Mouse (Mus musculus): Measurements from ENCODE around the gene Ntm. TPM values are rescaled to one million over a fixed set of nuclear protein-coding genes. Genes with fewer than 3 reads are reported as not detected.

The Ntm gene
- polyA plus RNA-seq, 1 experiment from 2014 or later = 134 TPM

DNA sequence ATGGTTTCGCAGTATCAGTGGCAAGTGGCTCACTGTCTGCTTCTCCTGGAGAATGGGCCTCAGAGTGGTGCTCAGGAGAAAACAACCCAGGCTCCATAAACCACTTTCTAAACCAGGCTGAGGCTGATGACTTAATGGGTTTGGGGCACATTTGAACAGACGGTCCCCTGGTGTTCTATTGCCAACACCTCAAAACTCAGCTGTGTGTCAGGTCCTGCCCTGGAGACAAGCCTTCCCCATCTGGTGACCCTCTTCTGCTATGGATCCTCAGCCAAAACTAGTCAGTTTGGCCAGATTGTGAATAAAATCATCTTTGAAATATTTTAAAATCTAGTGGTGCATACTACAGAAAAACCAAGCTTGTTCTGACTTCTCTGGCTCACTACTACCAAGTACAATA is 907.3 kb downstream of the Ntm start:
- Histone ChIP-seq H3K9ac (replicated peaks; ENCODE audit: low read depth, low read length) (no peak overlapping the region), H3K27me3 (replicated peaks; ENCODE audit: control insufficient read depth, insufficient read depth, low read length) (no peaks in the 10 kb centered on the region), H3K9me3 (ENCODE audit: control insufficient read depth, low read length) (no peaks in the 10 kb centered on the region), H3K4me1 (replicated peaks; ENCODE audit: control insufficient read depth, insufficient read depth, low read length) (no peaks in the 10 kb centered on the region), H3K36me3 (ENCODE audit: control insufficient read depth, insufficient read depth) (no peaks in the 10 kb centered on the region), H3K27ac (ENCODE audit: low read length) (no peak overlapping the region), H3K4me2 (ENCODE audit: low read length) (no peak overlapping the region), H3K4me3 (replicated peaks; ENCODE audit: low read length) (no peak overlapping the region)
- 73% methylated on average over 2 of the region's 2 CpGs for WGBS
- ATAC-seq = no peak

DNA sequence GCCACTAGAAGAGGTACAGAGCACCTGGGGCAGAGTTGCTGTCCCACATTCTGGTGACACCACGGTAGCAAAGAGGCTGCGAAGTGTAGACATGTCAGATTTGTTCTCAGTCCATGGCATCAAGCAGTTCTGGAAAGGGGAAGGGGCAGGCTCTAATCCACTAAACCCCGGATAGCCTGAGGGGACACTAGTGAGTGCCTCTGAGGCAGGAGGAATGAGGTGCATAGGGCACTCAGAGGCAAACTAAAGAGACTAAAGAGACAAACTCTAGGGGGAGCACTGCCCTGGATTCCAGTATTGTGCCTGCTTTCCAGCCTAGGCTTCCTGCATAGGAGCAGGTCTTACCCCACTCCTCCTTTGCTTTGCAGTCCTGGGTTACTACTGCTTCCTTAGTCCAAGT is 926.5 kb downstream of the Ntm start:
- no peaks in the 10 kb centered on the region for H3K27me3 ChIP-seq (replicated peaks; ENCODE audit: control insufficient read depth, insufficient read depth, low read length)
- no peak overlapping the region for H3K4me3 ChIP-seq (replicated peaks; ENCODE audit: low read length)
- no peak overlapping the region for H3K27ac ChIP-seq (ENCODE audit: low read length)
- H3K4me2 ChIP-seq (ENCODE audit: low read length) = no peak overlapping the region
- WGBS = 53% methylated on average over 3 of the region's 3 CpGs
- no peak for ATAC-seq
- H3K36me3 ChIP-seq (ENCODE audit: control insufficient read depth, insufficient read depth) = no peaks in the 10 kb centered on the region
- no peaks in the 10 kb centered on the region for H3K9me3 ChIP-seq (ENCODE audit: control insufficient read depth, low read length)
- no peak overlapping the region for H3K9ac ChIP-seq (replicated peaks; ENCODE audit: low read depth, low read length)
- no peaks in the 10 kb centered on the region for H3K4me1 ChIP-seq (replicated peaks; ENCODE audit: control insufficient read depth, insufficient read depth, low read length)

DNA sequence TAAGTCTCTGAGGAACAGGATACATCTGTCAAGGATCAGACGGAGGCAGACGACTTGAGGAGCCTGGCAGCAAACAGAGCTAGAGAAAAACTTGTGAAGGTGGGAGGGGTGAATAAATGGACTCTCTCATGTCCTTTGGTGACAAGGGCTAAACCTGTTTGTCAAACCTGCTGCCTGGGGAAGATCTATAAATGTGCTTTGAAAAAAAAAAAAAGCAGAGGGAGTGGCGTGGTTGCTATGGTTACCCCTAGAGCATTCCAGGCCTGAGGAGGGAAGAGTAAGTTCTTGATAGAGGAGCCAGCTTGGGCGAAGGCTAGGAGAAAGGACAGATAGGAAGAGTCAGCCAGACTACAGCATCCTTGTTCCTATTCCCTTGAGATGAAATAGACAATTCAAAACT is 926.9 kb downstream of the Ntm start:
- WGBS = 41% methylated on average over 4 of the region's 4 CpGs
- Histone ChIP-seq H3K36me3 (ENCODE audit: control insufficient read depth, insufficient read depth) (no peaks in the 10 kb centered on the region), H3K4me2 (ENCODE audit: low read length) (no peak overlapping the region), H3K9me3 (ENCODE audit: control insufficient read depth, low read length) (no peaks in the 10 kb centered on the region), H3K9ac (replicated peaks; ENCODE audit: low read depth, low read length) (no peak overlapping the region), H3K27me3 (replicated peaks; ENCODE audit: control insufficient read depth, insufficient read depth, low read length) (no peaks in the 10 kb centered on the region), H3K4me1 (replicated peaks; ENCODE audit: control insufficient read depth, insufficient read depth, low read length) (no peaks in the 10 kb centered on the region), H3K27ac (ENCODE audit: low read length) (no peak overlapping the region), H3K4me3 (replicated peaks; ENCODE audit: low read length) (no peak overlapping the region)
- ATAC-seq = no peak

DNA sequence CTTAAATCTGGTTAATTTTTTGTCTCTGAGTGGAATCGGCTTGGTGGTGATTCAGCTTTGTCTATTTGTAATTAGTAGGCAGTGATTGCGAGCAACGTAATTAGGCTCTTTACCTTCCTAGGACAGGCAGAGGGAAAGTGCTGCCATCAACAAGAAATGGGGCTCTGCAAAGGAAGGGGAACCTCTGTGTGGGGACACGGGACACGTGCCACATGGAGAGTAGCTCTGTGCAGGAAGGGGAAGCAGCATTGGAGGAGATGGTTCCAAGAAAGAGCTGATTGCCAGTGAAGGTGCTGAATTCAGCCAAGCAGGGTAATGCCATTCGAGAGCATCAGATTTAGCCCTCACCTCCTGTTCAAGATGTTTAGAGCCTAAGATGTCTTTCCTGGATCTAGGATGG is 936.5 kb downstream of the Ntm start:
- 47% methylated on average over 6 of the region's 6 CpGs for WGBS
- no peak for ATAC-seq
- H3K4me1 ChIP-seq (replicated peaks; ENCODE audit: control insufficient read depth, insufficient read depth, low read length) = no peaks in the 10 kb centered on the region
- no peaks in the 10 kb centered on the region for H3K27me3 ChIP-seq (replicated peaks; ENCODE audit: control insufficient read depth, insufficient read depth, low read length)
- H3K9ac ChIP-seq (replicated peaks; ENCODE audit: low read depth, low read length) = no peak overlapping the region
- no peak overlapping the region for H3K27ac ChIP-seq (ENCODE audit: low read length)
- H3K36me3 ChIP-seq (ENCODE audit: control insufficient read depth, insufficient read depth) = no peaks in the 10 kb centered on the region
- H3K9me3 ChIP-seq (ENCODE audit: control insufficient read depth, low read length) = no peaks in the 10 kb centered on the region
- H3K4me2 ChIP-seq (ENCODE audit: low read length) = no peak overlapping the region
- H3K4me3 ChIP-seq (replicated peaks; ENCODE audit: low read length) = no peak overlapping the region

DNA sequence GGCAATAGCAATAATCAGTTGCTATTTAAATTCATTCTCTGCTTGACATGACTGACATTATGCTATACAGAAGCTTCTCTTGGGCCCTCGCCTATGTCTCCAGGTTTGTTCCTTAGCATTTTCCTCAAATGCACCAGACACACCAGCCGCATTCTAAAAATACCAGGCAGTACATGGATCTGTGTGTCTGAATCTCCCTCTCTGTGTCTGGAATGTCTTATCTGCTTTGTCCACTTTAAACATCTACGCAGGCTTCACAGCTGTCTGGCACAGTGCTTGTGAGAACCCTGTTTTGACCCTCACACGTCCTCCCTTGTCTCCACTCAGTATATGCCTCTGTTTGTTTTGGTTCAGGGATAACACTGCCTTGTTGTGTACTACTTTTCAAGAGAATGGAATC is 937.3 kb downstream of the Ntm start:
- ATAC-seq = no peak
- H3K4me2 ChIP-seq (ENCODE audit: low read length) = no peak overlapping the region
- H3K36me3 ChIP-seq (ENCODE audit: control insufficient read depth, insufficient read depth) = no peaks in the 10 kb centered on the region
- H3K27me3 ChIP-seq (replicated peaks; ENCODE audit: control insufficient read depth, insufficient read depth, low read length) = no peaks in the 10 kb centered on the region
- no peak overlapping the region for H3K4me3 ChIP-seq (replicated peaks; ENCODE audit: low read length)
- H3K9me3 ChIP-seq (ENCODE audit: control insufficient read depth, low read length) = no peaks in the 10 kb centered on the region
- no peaks in the 10 kb centered on the region for H3K4me1 ChIP-seq (replicated peaks; ENCODE audit: control insufficient read depth, insufficient read depth, low read length)
- WGBS = 82% methylated on average over 4 of the region's 4 CpGs
- no peak overlapping the region for H3K27ac ChIP-seq (ENCODE audit: low read length)
- H3K9ac ChIP-seq (replicated peaks; ENCODE audit: low read depth, low read length) = no peak overlapping the region

DNA sequence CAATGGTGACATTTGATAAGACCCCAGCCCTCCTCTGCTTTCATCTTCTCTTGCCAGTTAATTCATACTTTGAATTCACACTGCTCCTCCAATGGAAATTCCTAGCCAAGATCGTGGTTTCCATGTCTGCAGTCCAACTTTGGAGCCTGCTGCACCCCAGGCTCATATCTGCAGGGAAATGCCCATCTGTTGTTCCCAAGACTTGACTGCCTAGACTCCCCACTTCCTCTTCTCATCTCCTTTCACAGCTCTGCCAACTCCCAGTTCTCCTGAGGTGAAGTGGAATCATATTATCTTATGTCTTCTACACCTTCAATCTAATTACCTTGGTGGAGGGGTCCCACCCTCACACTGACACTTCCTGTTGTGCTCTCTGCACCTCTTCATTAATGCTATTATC is 937.8 kb downstream of the Ntm start:
- Histone ChIP-seq H3K4me1 (replicated peaks; ENCODE audit: control insufficient read depth, insufficient read depth, low read length) (no peaks in the 10 kb centered on the region), H3K36me3 (ENCODE audit: control insufficient read depth, insufficient read depth) (no peaks in the 10 kb centered on the region), H3K9me3 (ENCODE audit: control insufficient read depth, low read length) (no peaks in the 10 kb centered on the region), H3K27me3 (replicated peaks; ENCODE audit: control insufficient read depth, insufficient read depth, low read length) (no peaks in the 10 kb centered on the region), H3K27ac (ENCODE audit: low read length) (no peak overlapping the region), H3K9ac (replicated peaks; ENCODE audit: low read depth, low read length) (no peak overlapping the region), H3K4me2 (ENCODE audit: low read length) (no peak overlapping the region), H3K4me3 (replicated peaks; ENCODE audit: low read length) (no peak overlapping the region)
- ATAC-seq = no peak
- 57% methylated on average over 1 of the region's 1 CpGs for WGBS

DNA sequence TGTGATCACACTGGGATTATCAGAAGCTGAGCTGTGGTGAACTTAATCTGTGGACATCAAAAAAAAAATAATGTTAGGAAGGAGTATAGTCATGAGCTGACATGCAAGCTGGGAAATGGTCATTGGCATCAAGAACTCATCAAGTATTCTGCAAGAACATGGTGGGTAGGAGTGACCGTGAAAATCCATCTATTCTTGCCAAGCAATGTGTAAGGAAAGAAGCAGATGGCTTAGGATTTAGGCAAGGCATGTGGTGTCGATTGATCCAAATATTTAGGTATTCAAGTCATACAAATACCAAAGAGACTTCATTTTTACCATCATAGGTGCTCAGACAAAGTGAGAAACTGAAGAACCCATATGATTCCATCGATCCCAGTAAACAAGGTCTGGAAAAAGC is 946.1 kb downstream of the Ntm start:
- 60% methylated on average over 3 of the region's 3 CpGs for WGBS
- H3K36me3 ChIP-seq (ENCODE audit: control insufficient read depth, insufficient read depth) = no peaks in the 10 kb centered on the region
- H3K27ac ChIP-seq (ENCODE audit: low read length) = no peak overlapping the region
- no peaks in the 10 kb centered on the region for H3K4me1 ChIP-seq (replicated peaks; ENCODE audit: control insufficient read depth, insufficient read depth, low read length)
- H3K4me2 ChIP-seq (ENCODE audit: low read length) = no peak overlapping the region
- no peak for ATAC-seq
- no peak overlapping the region for H3K9ac ChIP-seq (replicated peaks; ENCODE audit: low read depth, low read length)
- no peaks in the 10 kb centered on the region for H3K9me3 ChIP-seq (ENCODE audit: control insufficient read depth, low read length)
- no peak overlapping the region for H3K4me3 ChIP-seq (replicated peaks; ENCODE audit: low read length)
- no peaks in the 10 kb centered on the region for H3K27me3 ChIP-seq (replicated peaks; ENCODE audit: control insufficient read depth, insufficient read depth, low read length)

DNA sequence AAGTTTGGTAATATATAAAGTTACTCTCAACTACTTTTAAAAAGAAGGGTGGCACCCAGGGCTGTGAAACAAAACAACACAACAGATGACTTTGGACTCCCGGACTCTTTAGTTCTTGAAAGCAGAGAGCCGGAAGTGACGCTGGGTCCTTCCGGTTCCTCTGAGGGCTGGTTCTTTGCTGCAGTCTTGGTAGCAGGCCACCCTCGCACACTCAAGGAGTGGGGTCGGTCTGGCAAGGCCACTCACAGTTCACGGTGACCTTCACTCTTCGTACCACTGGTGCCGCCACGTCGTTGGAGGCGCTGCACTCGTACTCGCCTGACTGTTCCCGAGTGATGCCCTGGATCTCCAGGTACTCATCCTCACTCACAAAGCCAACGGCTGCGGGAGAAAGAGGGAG is 949.1 kb downstream of the Ntm start:
- no peaks in the 10 kb centered on the region for H3K27me3 ChIP-seq (replicated peaks; ENCODE audit: control insufficient read depth, insufficient read depth, low read length)
- H3K9ac ChIP-seq (replicated peaks; ENCODE audit: low read depth, low read length) = no peak overlapping the region
- WGBS = 94% methylated on average over 17 of the region's 17 CpGs
- H3K4me3 ChIP-seq (replicated peaks; ENCODE audit: low read length) = no peak overlapping the region
- no peaks in the 10 kb centered on the region for H3K9me3 ChIP-seq (ENCODE audit: control insufficient read depth, low read length)
- ATAC-seq = no peak
- no peaks in the 10 kb centered on the region for H3K4me1 ChIP-seq (replicated peaks; ENCODE audit: control insufficient read depth, insufficient read depth, low read length)
- H3K4me2 ChIP-seq (ENCODE audit: low read length) = no peak overlapping the region
- no peaks in the 10 kb centered on the region for H3K36me3 ChIP-seq (ENCODE audit: control insufficient read depth, insufficient read depth)
- H3K27ac ChIP-seq (ENCODE audit: low read length) = no peak overlapping the region

DNA sequence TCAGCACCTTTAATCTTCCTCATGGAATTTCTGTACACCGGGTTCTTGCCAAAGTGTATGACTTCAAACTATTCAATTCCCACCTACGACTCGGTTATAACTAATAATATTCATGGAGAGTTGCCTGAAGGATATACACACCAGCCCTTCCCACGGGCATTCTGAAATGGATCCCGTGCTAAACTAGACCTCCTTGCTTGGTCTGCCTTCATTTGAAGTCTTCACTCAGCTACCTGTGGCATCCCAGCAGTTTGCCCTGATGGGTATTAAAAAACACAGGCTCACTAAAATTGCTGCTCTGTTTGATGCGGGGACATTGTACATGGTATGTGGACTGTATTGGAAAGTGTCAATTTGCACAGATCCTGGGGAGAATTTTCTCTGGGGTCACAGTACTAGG is 950.4 kb downstream of the Ntm start:
- Histone ChIP-seq H3K4me2 (ENCODE audit: low read length) (no peak overlapping the region), H3K27me3 (replicated peaks; ENCODE audit: control insufficient read depth, insufficient read depth, low read length) (no peaks in the 10 kb centered on the region), H3K27ac (ENCODE audit: low read length) (no peak overlapping the region), H3K9me3 (ENCODE audit: control insufficient read depth, low read length) (no peaks in the 10 kb centered on the region), H3K4me1 (replicated peaks; ENCODE audit: control insufficient read depth, insufficient read depth, low read length) (no peaks in the 10 kb centered on the region), H3K4me3 (replicated peaks; ENCODE audit: low read length) (no peak overlapping the region), H3K36me3 (ENCODE audit: control insufficient read depth, insufficient read depth) (no peaks in the 10 kb centered on the region), H3K9ac (replicated peaks; ENCODE audit: low read depth, low read length) (no peak overlapping the region)
- no peak for ATAC-seq
- 94% methylated on average over 6 of the region's 6 CpGs for WGBS

DNA sequence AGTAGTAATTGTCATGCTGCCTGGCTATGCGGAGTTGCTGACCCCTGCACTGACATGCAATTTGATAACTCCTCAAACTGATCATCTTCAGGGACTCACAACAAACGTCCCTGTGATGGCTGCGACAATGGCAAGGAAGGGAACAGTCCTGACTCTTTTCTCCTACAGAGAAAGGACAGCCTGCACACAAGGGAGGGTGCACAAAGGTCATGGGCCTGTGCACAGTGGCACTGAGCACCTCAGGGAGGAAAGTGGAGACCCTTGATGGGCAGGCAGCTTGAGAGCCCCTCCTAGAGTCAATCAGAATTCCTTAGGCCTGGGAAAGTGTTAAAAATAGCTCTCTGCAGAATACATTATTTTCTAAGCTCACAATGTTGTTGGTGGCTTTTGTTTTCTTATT is 951.5 kb downstream of the Ntm start:
- H3K4me3 ChIP-seq (replicated peaks; ENCODE audit: low read length) = no peak overlapping the region
- no peaks in the 10 kb centered on the region for H3K9me3 ChIP-seq (ENCODE audit: control insufficient read depth, low read length)
- H3K36me3 ChIP-seq (ENCODE audit: control insufficient read depth, insufficient read depth) = no peaks in the 10 kb centered on the region
- no peak overlapping the region for H3K27ac ChIP-seq (ENCODE audit: low read length)
- ATAC-seq = no peak
- no peaks in the 10 kb centered on the region for H3K27me3 ChIP-seq (replicated peaks; ENCODE audit: control insufficient read depth, insufficient read depth, low read length)
- no peaks in the 10 kb centered on the region for H3K4me1 ChIP-seq (replicated peaks; ENCODE audit: control insufficient read depth, insufficient read depth, low read length)
- H3K4me2 ChIP-seq (ENCODE audit: low read length) = no peak overlapping the region
- WGBS = 53% methylated on average over 3 of the region's 3 CpGs
- H3K9ac ChIP-seq (replicated peaks; ENCODE audit: low read depth, low read length) = no peak overlapping the region
